Mouse (Mus musculus) bone marrow, adult 2 months (tissue): ENCODE measurements around the gene Satb1. TPM values are rescaled to one million over a fixed set of nuclear protein-coding genes. Genes with fewer than 3 reads are reported as not detected.

ENCODE experiments used
- H3K27ac ChIP-seq: fragments of 200-500 bp; 2 replicates; pipeline ENCODE4 v1.5.1; 2012; ENCODE audit warnings: low read depth, mild to moderate bottlenecking, control low read depth, inconsistent platforms, low read length; ENCODE audit not compliant: control insufficient read depth, poor library complexity, insufficient read depth
- H3K4me1 ChIP-seq: fragments of 200-500 bp; 2 replicates; pipeline ENCODE4 v1.6.1; 2011; ENCODE audit warnings: low read length; ENCODE audit not compliant: control insufficient read depth, insufficient read depth
- H3K4me3 ChIP-seq: fragments of 200-500 bp; replicated peaks from 2 replicates; pipeline ENCODE3; 2011; ENCODE audit warnings: mild to moderate bottlenecking, low read depth, low read length, control low read depth; ENCODE audit not compliant: control insufficient read depth
- CTCF ChIP-seq: fragments of 200-500 bp; IDR thresholded peaks from 2 replicates; pipeline ENCODE4 v1.5.1; 2011; ENCODE audit warnings: low read length, control low read depth; ENCODE audit not compliant: control insufficient read depth, insufficient read depth
- POLR2A ChIP-seq: fragments of 200-500 bp; IDR thresholded peaks from 2 replicates; pipeline ENCODE4 v1.6.1; 2011; ENCODE audit warnings: low read depth, mild to moderate bottlenecking, control low read depth, low read length, borderline replicate concordance; ENCODE audit not compliant: control insufficient read depth
- WGBS: fragments of 180-500 bp; shearing (Covaris S2); methylation state at CpG from one replicate; pipeline ENCODE4 v1.1.7; 2018; 5-methylcytosine and 5-hydroxymethylcytosine counted together
- polyA plus RNA-seq: library from polyadenylated mRNA; stranded (reverse); fragments of >200 nt; gene quantifications from 2 replicates; pipeline ENCODE4 v1.2.4, GENCODE M21; 2011; ENCODE audit warnings: low replicate concordance; ENCODE audit not compliant: missing spikeins, insufficient read depth, insufficient read length

The Satb1 gene
- polyA plus RNA-seq, 1 experiment: 17.5 TPM

DNA sequence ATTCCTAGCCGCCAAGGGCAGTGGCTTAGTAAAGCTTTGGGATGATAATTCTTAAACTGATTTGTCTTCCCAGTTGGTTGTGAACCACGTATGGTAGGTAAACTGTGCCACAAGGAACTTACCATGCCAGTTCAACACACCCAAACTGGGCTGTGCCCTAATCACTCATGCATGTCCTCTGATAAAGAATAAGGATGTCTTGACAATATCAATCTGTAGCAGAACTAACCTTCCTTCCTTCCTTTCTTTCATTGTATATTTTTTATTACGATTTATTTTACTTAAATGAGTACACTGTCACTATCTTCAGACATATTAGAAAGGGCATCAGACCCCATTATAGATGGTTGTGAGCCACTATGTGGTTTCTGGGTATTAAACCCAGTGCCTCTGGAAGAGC lies 23.2 kb upstream of the Satb1 start:
- Histone ChIP-seq H3K27ac (no peak overlapping the region), H3K4me3 (no peak overlapping the region), H3K4me1 (no peaks in the 10 kb centered on the region)
- TF ChIP-seq POLR2A: no peak
- TF ChIP-seq CTCF: no peak
- WGBS: 78% methylated on average over 3 of the region's 3 CpGs

DNA sequence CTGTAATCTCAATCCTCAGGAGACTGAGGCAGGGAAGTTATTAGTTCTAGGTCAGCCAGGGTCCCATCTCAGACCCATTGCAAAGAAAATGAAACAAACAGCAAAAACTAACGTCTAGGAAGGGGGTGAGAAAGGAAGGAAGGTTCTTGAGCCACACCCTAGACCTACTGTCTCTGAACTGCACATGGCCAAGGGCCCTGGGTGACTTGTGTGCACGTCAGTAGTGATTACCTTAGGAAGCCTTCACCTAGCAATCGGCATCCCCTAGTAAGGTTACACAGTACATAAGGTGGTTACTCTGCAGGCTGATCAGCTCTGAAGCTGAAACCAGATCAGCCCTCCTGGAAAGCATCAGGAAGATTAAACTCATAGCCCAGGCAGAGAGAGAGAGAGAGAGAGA lies 22.2 kb upstream of the Satb1 start:
- no peak overlapping the region for H3K4me3 ChIP-seq
- TF ChIP-seq POLR2A (no peak), CTCF (no peak)
- 65% methylated on average over 3 of the region's 3 CpGs for WGBS
- H3K27ac ChIP-seq: no peak overlapping the region
- H3K4me1 ChIP-seq: no peaks in the 10 kb centered on the region

DNA sequence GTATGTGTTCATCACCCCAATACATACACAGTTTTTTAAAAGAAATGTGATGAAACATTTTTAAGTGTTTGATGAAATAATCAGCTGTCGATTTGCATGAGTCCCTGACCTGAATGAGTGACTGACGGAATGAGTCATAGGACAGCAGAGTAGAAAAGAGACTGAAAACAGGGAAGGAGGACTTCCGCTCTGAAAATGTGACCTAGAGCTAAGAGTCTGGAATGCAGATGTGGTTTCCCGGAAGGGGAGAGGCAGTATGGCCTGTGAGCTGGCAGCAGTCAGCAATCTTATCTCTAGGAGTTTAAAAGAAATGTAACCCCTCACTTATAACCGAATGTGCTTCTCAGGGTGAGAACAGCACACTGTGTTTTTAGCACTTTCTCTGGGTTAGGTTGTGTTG lies 20.9 kb upstream of the Satb1 start:
- WGBS: 71% methylated on average over 5 of the region's 5 CpGs
- TF ChIP-seq POLR2A (no peak), CTCF (no peak)
- H3K4me1 ChIP-seq: no peaks in the 10 kb centered on the region
- H3K4me3 ChIP-seq: no peak overlapping the region
- H3K27ac ChIP-seq: no peak overlapping the region

DNA sequence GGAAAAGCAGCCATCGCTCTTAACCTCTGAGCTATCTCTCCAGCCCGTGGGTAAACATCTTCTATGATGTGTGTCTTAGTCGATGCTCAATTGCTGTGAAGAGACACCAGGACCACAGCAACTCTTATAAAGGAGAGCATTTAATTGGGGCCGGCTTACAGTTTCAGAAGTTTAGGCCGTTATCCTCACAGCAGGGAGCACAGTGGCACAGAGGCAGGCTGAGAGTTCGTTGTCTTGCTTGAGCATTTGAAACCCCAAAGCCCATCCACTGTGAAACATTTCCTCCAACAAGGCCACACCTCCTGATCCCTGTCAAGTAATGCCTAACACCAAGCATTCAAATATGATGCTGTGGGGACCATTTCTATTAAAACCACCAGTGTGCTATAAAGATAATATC lies 7.5 kb upstream of the Satb1 start:
- TF ChIP-seq POLR2A: no peak
- no peak for TF ChIP-seq CTCF
- Histone ChIP-seq H3K4me3 (no peak overlapping the region), H3K4me1 (no peaks in the 10 kb centered on the region), H3K27ac (no peak overlapping the region)
- WGBS: 77% methylated on average over 6 of the region's 6 CpGs

DNA sequence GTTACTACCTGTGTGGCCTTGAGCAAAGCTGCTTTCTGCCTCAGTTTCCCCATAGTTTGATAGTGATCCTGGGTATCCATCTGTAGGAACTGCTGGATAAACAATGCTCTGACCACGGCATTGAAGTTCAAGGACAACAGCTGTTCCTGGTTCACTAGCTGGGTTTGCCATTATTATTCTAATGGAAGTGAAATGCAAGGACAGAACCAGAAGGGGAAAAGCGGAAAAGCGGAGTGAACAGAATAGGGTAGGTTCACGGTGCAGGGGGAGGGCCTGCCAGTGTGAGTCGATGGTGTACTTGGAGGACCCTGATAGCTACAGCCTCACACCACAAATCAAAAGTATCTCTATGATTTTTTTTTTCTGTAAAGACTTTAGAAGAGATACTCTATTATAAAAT lies 6.4 kb upstream of the Satb1 start:
- TF ChIP-seq CTCF: no peak
- TF ChIP-seq POLR2A: no peak
- WGBS: 93% methylated on average over 5 of the region's 5 CpGs
- Histone ChIP-seq H3K4me1 (no peaks in the 10 kb centered on the region), H3K27ac (no peak overlapping the region), H3K4me3 (no peak overlapping the region)

DNA sequence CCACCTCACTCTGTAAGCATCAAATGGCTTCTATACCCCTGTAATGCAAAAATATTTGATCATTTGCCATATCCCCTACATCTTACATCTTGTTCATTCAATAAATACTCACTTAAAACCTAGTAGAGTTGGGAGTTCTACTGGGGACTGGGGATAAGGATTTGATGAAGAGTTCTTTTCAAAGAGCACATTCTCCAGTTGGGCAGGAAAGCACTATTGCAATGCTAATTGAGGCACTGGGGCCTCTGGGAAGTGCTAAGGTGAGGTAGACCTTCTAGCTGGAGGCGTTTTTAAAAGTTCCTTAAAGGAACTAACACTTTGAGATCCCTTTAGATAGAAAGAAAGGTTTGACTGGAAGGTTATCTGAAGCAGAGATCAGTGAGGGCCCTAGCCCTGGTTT lies 3.8 kb upstream of the Satb1 start:
- Histone ChIP-seq H3K27ac (no peak overlapping the region), H3K4me1 (no peaks in the 10 kb centered on the region; the same call in 1 of the 2 replicates), H3K4me3 (no peak overlapping the region)
- TF ChIP-seq POLR2A: no peak
- TF ChIP-seq CTCF: no peak
- 43% methylated on average over 1 of the region's 1 CpGs for WGBS

DNA sequence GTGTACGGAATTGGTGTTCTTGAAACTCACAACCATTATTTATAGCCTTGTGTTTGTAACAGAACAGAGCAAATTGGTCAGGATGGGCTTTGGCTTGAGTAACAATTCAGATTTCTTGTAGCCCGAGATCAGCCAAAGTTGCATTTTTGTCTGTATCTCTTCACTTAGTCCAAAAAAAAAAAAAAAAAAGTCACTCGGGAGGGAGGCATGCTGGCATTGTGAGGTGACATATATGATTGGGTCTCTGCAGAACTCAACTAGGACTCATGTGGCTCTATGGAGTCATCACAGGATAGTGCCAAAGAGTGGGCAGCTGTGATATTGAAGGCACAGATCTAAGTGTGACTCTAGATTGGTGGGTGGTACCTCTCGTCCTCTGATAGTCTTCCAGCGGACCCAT lies 3.2 kb upstream of the Satb1 start:
- WGBS: 80% methylated on average over 5 of the region's 5 CpGs
- TF ChIP-seq POLR2A (no peak), CTCF (no peak)
- no peaks in the 10 kb centered on the region; the same call in none of the 2 replicates for H3K4me1 ChIP-seq
- H3K27ac ChIP-seq: no peak overlapping the region
- H3K4me3 ChIP-seq: no peak overlapping the region

DNA sequence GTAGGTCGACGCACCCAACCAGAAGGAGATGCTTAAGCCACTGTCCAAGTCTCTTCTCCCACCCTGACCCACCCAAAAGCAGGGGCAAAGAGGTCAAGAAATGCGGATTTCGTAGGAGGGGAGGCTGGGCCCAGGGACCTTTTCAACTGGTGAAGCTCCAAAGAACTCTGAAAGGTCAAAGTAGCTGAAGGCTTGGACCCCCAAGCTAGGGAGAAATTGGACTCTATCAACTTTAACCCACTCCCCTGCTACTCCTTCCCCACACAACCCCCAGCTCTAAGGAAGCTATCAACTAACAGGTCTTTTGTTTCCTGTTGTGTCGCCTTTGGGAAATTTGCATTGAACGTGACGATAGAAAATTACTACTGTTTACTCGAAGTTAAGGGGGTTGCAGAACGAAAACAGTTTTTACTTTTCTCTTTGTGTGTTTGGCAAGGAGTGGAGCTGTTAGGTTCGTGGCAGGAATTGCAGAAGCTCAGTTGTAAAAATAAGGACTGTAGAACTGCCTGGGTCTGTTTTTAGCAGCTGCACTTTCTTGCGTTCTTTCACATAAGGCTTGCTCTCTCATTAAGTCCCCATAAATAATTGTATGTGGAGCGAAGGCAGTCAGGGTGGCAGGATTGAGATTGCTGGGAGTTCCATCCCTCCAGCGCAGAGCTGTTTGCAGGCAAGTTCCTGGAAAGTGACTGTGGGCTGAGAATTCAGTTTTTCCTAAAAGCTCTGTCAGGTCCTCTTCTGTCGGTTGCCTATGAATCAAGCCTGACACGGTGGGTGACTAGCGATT lies 680 bp upstream of the Satb1 start:
- Histone ChIP-seq H3K4me3 (peak overlapping the region; percentile 3), H3K4me1 (no peaks in the 10 kb centered on the region; the same call in none of the 2 replicates), H3K27ac (peak overlapping the region; percentile 36; the same call in 1 of the 2 replicates)
- TF ChIP-seq CTCF (no peak), POLR2A (no peak)
- 3% methylated on average over 16 of the region's 16 CpGs for WGBS

DNA sequence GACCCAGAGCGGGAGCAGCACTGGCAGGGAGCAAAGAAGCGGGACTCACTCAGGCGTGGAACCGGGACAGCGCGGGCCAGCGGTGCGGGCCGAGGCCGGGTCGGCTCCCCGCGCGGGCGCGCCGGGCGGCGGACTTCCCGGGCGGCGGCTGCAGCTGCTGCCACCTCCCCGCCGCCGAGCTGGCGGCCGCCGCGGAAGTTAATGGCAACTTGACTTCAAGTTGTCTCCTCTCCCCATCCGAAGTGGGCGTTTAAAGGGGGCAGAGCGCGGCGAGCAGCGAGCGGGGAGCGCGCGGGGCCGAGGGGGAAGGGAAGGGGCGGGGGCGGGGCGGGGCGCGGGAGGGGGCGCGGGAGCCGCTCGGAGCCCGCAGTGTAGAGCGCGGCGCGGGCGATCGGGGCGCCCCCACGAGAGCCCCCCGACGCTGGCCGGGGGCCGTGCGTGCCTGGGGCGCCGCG lies 642 bp downstream of the Satb1 start:
- Histone ChIP-seq H3K4me3 (peak overlapping the region; percentile 94), H3K27ac (peak overlapping the region; percentile 92), H3K4me1 (no peaks in the 10 kb centered on the region; the same call in none of the 2 replicates)
- TF ChIP-seq POLR2A: no peak
- WGBS: under 1% methylated on average over 56 of the region's 66 CpGs
